Mouse (Mus musculus): Measurements from ENCODE around the gene Zdhhc3.

Gene Zdhhc3

GRCm38 (mm10) chr9:123020995-123021631, 91.9 kb downstream of the Zdhhc3 start, which contains the start of gene Tmem42:
Gene Tmem42 (plus strand): TSS chr9:123021326.
- peak; percentile 65 to 73 for DNase-seq (ENCODE audit: low spot score in 2 of 2)

Measured in spleen, postnatal 14 days (tissue).